Mouse (Mus musculus) midbrain, embryonic 15.5 days (tissue): Measurements from ENCODE around the gene Mindy2. TPM values are rescaled to one million over a fixed set of nuclear protein-coding genes. Genes with fewer than 3 reads are reported as not detected.

ENCODE experiments used
- ATAC-seq: fragments of 200-750 bp; cut with Nextera tagmentation; replicated peaks from 2 replicates; pipeline ENCODE4 v1.8.0; 2017; ENCODE audit warnings: moderate TSS enrichment
- H3K27ac ChIP-seq: fragments of 300-500 bp; sonication (generic); 2 replicates; pipeline ENCODE4 v1.5.1; 2015; ENCODE audit warnings: mild to moderate bottlenecking, inconsistent platforms
- H3K27me3 ChIP-seq: fragments of 300-500 bp; sonication (generic); replicated peaks from 2 replicates; pipeline ENCODE4 v1.6.1; 2015; ENCODE audit warnings: inconsistent platforms
- H3K36me3 ChIP-seq: fragments of 300-500 bp; sonication (generic); replicated peaks from 2 replicates; pipeline ENCODE4 v1.6.1; 2015; ENCODE audit warnings: inconsistent platforms
- H3K4me1 ChIP-seq: fragments of 300-500 bp; sonication (generic); 2 replicates; pipeline ENCODE4 v1.6.1; 2015; ENCODE audit warnings: inconsistent platforms
- H3K4me2 ChIP-seq: fragments of 300-500 bp; sonication (generic); 2 replicates; pipeline ENCODE4 v1.6.1; 2015; ENCODE audit warnings: inconsistent platforms, mild to moderate bottlenecking, moderate library complexity
- H3K4me3 ChIP-seq: fragments of 300-500 bp; sonication (generic); 2 replicates; pipeline ENCODE4 v1.5.1; 2015; ENCODE audit warnings: mild to moderate bottlenecking, inconsistent platforms
- H3K9ac ChIP-seq: fragments of 300-500 bp; sonication (generic); 2 replicates; pipeline ENCODE4 v1.6.1; 2015; ENCODE audit warnings: mild to moderate bottlenecking, inconsistent platforms
- H3K9me3 ChIP-seq: fragments of 300-500 bp; sonication (generic); 2 replicates; pipeline ENCODE4 v1.6.1; 2016; ENCODE audit warnings: inconsistent platforms
- WGBS: fragments of 180-500 bp; shearing (Covaris S2); methylation state at CpG from one replicate; pipeline ENCODE4 v1.1.7; 2015; ENCODE audit warnings: mixed read lengths; 5-methylcytosine and 5-hydroxymethylcytosine counted together
- polyA plus RNA-seq: library from polyadenylated mRNA; unstranded; fragments of >200 nt; fragmentation: Nextera tagmentation; extraction: Ambion mirVana; gene quantifications from 2 replicates; pipeline ENCODE4 v1.2.1, GENCODE M21; 2015

The Mindy2 gene
- polyA plus RNA-seq, 1 experiment from 2014 or later = 23.7 TPM

- H3K27me3 ChIP-seq = no peaks in the 10 kb centered on the region
- H3K36me3 ChIP-seq = no peaks in the 10 kb centered on the region
- no peaks in the 10 kb centered on the region for H3K9me3 ChIP-seq
- H3K4me2 ChIP-seq = peak overlapping the region; percentile 65
- H3K27ac ChIP-seq = peak overlapping the region; percentile 98
- peaks cover 24% of the 10 kb centered on the region for H3K4me1 ChIP-seq
- WGBS = under 1% methylated on average over 97 of the region's 103 CpGs
- peak overlapping the region; percentile 95 for H3K9ac ChIP-seq
- no peak; the same call in 1 of the 2 replicates for ATAC-seq
- H3K4me3 ChIP-seq = peak overlapping the region; percentile 100
Observed at GRCm38 (mm10) chr9:70679132-70680091, 22.4 kb upstream of the Mindy2 start.

DNA sequence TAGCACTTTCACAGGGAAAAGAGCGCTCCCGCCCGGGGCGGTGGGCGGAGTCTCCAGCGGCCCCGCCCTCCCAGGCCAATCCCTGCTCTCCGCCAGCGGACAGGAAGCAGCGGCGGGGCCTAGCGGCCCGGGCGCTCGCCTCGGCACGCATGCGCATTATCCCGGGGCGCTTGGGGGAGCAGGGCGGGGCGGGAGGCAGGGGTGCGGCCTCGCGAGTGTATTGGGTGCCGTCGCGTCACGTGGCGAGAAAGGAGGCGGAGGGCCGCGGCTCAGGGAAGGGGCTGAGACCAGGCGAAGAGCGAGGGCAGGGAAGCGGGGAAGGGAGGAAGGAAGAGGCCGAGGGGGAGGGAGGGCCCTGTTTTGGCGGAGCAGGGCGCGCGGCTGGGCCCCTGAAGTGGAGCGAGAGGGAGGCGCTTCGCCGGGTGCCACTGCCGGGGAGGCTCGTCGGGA, 21.7 kb upstream of the Mindy2 start, which contains the start of gene Adam10:
Adam10 (plus strand) TSS at position 316 of the 450 bp plus-strand sequence.
- Histone ChIP-seq H3K4me3 (peak within 1 kb of the TSS; percentile 100), H3K36me3 (no peaks in the 10 kb centered on the region), H3K9ac (peak within 1 kb of the TSS; percentile 95), H3K4me1 (peaks cover 24% of the 10 kb centered on the region), H3K4me2 (peak within 1 kb of the TSS; percentile 65), H3K27me3 (no peaks in the 10 kb centered on the region), H3K27ac (peak within 1 kb of the TSS; percentile 98), H3K9me3 (no peaks in the 10 kb centered on the region)
- under 1% methylated on average over 48 of the region's 48 CpGs for WGBS
- ATAC-seq = peak; percentile 99

DNA sequence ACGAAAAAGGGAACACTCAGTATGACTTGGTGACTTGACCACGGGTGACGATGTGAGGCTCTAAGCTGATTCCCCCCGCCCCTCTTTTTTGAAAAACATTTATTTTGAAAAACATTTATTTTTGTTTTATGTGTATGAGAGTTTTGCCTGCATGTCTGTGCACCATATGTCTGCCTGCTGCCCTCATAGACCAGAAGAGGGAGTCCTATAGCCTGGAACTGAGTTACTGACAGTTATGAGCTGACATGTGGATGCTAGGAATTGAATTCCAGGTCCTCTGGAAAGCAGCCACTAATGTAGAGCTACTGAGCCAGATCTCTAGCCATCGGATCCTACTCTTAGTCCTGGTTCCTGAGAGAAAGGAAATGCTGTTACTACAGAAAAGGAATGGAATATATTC, 19.0 kb upstream of the Mindy2 start:
- no peaks in the 10 kb centered on the region for H3K36me3 ChIP-seq
- WGBS = 86% methylated on average over 5 of the region's 5 CpGs
- H3K4me1 ChIP-seq = peaks cover 12% of the 10 kb centered on the region
- H3K27me3 ChIP-seq = no peaks in the 10 kb centered on the region
- no peak overlapping the region for H3K9ac ChIP-seq
- H3K27ac ChIP-seq = no peak overlapping the region
- no peak overlapping the region for H3K4me3 ChIP-seq
- no peaks in the 10 kb centered on the region for H3K9me3 ChIP-seq
- no peak for ATAC-seq
- no peak overlapping the region for H3K4me2 ChIP-seq

GRCm38 (mm10) chr9:70675117-70675516, 18.1 kb upstream of the Mindy2 start:
- 78% methylated on average over 4 of the region's 4 CpGs for WGBS
- H3K4me2 ChIP-seq = no peak overlapping the region
- peaks cover 4% of the 10 kb centered on the region for H3K4me1 ChIP-seq
- no peak for ATAC-seq
- H3K4me3 ChIP-seq = no peak overlapping the region
- H3K9me3 ChIP-seq = no peaks in the 10 kb centered on the region
- no peaks in the 10 kb centered on the region for H3K27me3 ChIP-seq
- H3K27ac ChIP-seq = no peak overlapping the region
- no peak overlapping the region for H3K9ac ChIP-seq
- no peaks in the 10 kb centered on the region for H3K36me3 ChIP-seq

DNA sequence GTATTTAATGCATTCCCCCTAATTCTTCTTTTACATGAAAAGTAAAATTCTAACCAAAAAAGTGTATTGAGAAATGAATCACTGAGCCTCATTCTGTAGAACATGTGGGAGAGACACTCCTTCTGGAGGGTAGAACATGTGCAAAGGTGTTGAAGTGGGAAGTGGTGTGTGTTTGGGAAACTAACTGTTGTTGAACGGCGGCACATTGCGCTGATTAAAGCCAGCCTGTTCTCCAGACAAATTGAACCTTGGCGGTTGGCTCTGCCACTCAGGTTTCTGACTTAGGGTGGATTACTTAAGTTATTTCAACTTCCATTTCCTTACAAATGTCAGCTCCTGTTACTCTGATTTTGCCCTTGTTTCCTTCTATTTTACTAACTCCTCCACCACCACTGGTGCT, 16.7 kb upstream of the Mindy2 start:
- no peak for ATAC-seq
- no peak overlapping the region for H3K4me3 ChIP-seq
- no peak overlapping the region for H3K27ac ChIP-seq
- 95% methylated on average over 4 of the region's 4 CpGs for WGBS
- no peaks in the 10 kb centered on the region for H3K4me1 ChIP-seq
- H3K4me2 ChIP-seq = no peak overlapping the region
- H3K9me3 ChIP-seq = no peaks in the 10 kb centered on the region
- H3K36me3 ChIP-seq = no peaks in the 10 kb centered on the region
- no peaks in the 10 kb centered on the region for H3K27me3 ChIP-seq
- H3K9ac ChIP-seq = no peak overlapping the region

DNA sequence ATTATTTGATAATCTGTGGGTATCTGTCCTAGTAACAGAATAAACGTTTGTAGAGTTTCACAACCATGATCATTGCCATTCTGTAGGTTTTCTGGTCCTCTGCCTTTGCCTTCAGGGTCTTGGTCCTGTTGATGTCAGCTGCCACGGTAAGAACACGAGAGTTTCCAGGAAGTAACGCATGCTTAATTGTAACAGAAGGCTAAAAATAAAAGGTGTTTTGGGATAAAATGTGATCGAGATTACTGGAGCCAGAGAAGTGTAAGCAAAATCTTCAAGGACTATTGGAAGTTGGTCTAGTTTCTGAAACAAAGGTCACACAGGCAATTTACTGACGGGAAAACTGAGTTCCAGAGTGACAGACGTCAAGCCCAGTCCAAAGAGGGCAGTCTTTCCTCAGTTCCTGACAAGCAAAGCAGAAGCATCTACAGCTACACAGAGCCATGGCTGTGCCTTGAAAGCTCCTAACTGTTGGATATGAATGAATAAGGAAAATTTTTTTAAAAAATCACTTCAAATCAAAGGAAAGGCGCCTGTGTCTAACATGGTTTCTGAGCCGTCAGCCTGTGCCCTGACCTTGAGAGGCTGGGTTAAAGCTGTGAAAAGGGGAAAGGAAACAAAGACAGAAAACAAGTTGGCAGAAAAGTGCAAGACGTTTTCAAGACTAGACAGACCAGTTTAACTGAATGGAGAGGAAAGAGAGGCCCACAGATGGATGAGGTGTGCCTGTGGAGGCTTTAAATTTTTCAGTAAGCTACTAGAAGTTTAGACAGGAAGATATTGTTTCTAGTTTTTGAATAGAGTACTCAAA, 15.0 kb upstream of the Mindy2 start:
- H3K36me3 ChIP-seq = no peaks in the 10 kb centered on the region
- WGBS = 52% methylated on average over 10 of the region's 10 CpGs
- no peak for ATAC-seq
- no peaks in the 10 kb centered on the region for H3K9me3 ChIP-seq
- H3K27me3 ChIP-seq = no peaks in the 10 kb centered on the region
- no peak overlapping the region for H3K4me2 ChIP-seq
- H3K4me1 ChIP-seq = no peaks in the 10 kb centered on the region
- no peak overlapping the region for H3K4me3 ChIP-seq
- no peak overlapping the region for H3K9ac ChIP-seq
- H3K27ac ChIP-seq = no peak overlapping the region

- Histone ChIP-seq H3K27ac (no peak overlapping the region), H3K36me3 (no peaks in the 10 kb centered on the region), H3K9me3 (no peaks in the 10 kb centered on the region), H3K9ac (no peak overlapping the region), H3K4me2 (no peak overlapping the region), H3K4me1 (no peaks in the 10 kb centered on the region), H3K27me3 (no peaks in the 10 kb centered on the region), H3K4me3 (no peak overlapping the region)
- no peak for ATAC-seq
- WGBS = 72% methylated on average over 6 of the region's 6 CpGs
Observed at GRCm38 (mm10) chr9:70671278-70671677, 14.3 kb upstream of the Mindy2 start.

- H3K4me2 ChIP-seq = no peak overlapping the region
- no peak for ATAC-seq
- no peaks in the 10 kb centered on the region for H3K4me1 ChIP-seq
- H3K9ac ChIP-seq = no peak overlapping the region
- no peaks in the 10 kb centered on the region for H3K27me3 ChIP-seq
- H3K9me3 ChIP-seq = no peaks in the 10 kb centered on the region
- no peak overlapping the region for H3K4me3 ChIP-seq
- H3K27ac ChIP-seq = no peak overlapping the region
- H3K36me3 ChIP-seq = no peaks in the 10 kb centered on the region
- 88% methylated on average over 6 of the region's 6 CpGs for WGBS
Observed at GRCm38 (mm10) chr9:70670381-70670780, 13.4 kb upstream of the Mindy2 start.

- no peak for ATAC-seq
- Histone ChIP-seq H3K4me3 (no peak overlapping the region), H3K4me2 (no peak overlapping the region), H3K4me1 (no peaks in the 10 kb centered on the region), H3K36me3 (no peaks in the 10 kb centered on the region), H3K9me3 (no peaks in the 10 kb centered on the region), H3K9ac (no peak overlapping the region), H3K27ac (no peak overlapping the region), H3K27me3 (no peaks in the 10 kb centered on the region)
- WGBS = 69% methylated on average over 2 of the region's 2 CpGs
Observed at GRCm38 (mm10) chr9:70669197-70669596, 12.2 kb upstream of the Mindy2 start.

DNA sequence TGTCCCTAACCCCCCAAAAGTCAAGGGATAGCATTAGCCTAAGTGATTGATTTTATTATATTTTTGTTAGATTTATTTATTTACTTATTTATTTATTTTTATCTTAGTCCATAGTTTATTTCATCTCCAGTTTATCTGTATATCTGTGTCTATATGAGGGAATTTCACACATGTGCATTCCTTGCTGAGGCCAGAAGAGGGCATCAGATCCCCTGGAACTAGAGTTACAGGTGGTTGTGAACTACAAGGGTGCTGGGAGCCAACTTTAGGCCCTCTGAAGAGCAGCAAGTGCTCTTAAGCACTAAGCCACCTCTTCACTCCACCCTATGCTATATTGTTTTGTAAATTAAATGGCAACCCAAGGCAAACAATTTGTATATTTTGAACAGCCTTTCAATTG, 11.1 kb upstream of the Mindy2 start:
- no peak overlapping the region for H3K4me2 ChIP-seq
- no peak overlapping the region for H3K9ac ChIP-seq
- H3K9me3 ChIP-seq = no peaks in the 10 kb centered on the region
- H3K4me1 ChIP-seq = no peaks in the 10 kb centered on the region
- H3K27me3 ChIP-seq = no peaks in the 10 kb centered on the region
- ATAC-seq = no peak
- no peak overlapping the region for H3K4me3 ChIP-seq
- no peaks in the 10 kb centered on the region for H3K36me3 ChIP-seq
- H3K27ac ChIP-seq = no peak overlapping the region

- Histone ChIP-seq H3K27me3 (no peaks in the 10 kb centered on the region), H3K4me1 (no peaks in the 10 kb centered on the region), H3K9me3 (no peaks in the 10 kb centered on the region), H3K36me3 (no peaks in the 10 kb centered on the region), H3K9ac (no peak overlapping the region), H3K4me3 (no peak overlapping the region), H3K27ac (no peak overlapping the region), H3K4me2 (no peak overlapping the region)
- no peak for ATAC-seq
- 74% methylated on average over 7 of the region's 7 CpGs for WGBS
Observed at GRCm38 (mm10) chr9:70666811-70667210, 9.8 kb upstream of the Mindy2 start.

DNA sequence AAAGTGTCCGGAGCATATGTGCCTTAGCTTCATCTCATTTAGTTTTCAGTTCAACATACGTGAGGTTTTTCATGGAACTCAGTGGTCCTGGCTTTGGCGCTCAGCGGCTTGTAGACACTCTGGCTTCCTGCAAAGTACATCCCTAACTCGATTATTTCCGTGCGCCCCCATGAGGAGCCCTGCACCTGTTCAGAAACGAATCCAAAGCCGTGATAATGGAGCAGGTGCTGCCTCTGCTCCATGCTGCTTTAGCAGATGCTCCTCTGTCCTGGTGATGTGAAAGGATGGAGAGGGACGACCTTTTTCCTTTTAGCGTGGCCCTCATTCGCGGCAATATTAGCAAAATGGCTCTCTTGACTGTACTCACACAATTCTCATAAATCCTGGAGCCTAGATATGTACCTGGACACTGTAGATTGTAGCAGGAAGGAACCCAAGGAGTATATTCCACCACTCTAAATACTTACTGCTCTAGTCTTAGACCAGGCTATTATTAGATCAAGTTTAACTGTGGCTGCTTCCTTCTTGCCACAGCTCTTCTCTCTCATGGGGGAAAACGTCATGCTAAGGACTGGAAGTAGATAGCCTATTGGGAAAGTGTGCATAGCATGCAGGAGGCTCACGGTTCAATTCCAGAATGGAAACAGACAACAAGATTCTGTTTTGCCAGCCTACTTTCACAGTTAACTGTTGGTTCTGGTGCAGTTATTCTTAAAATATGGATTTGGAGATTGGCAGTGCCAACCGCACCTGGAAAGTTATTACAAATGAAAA, 8.6 kb upstream of the Mindy2 start:
- ATAC-seq = no peak
- Histone ChIP-seq H3K4me3 (no peak overlapping the region), H3K9ac (no peak overlapping the region), H3K27ac (no peak overlapping the region), H3K4me2 (no peak overlapping the region), H3K36me3 (no peaks in the 10 kb centered on the region), H3K4me1 (no peaks in the 10 kb centered on the region), H3K27me3 (no peaks in the 10 kb centered on the region), H3K9me3 (no peaks in the 10 kb centered on the region)
- 71% methylated on average over 16 of the region's 16 CpGs for WGBS
